Mouse (Mus musculus) C2C12 (cell line): Measurements from ENCODE around the gene Rsl24d1.

Experiments
- CEBPB ChIP-seq: IDR thresholded peaks from one replicate; pipeline ENCODE4 v1.6.1; 2011; ENCODE audit warnings: low read depth, mild to moderate bottlenecking, control low read depth, moderate library complexity
- CTCF ChIP-seq: IDR thresholded peaks from one replicate; pipeline ENCODE4 v1.5.1; 2011; ENCODE audit not compliant: control insufficient read depth, insufficient read depth, insufficient read length
- FOSL1 ChIP-seq: IDR thresholded peaks from one replicate; pipeline ENCODE4 v1.8.0; 2011; ENCODE audit warnings: mild to moderate bottlenecking, low read length; ENCODE audit not compliant: poor library complexity, insufficient read depth, severe bottlenecking
- MAX ChIP-seq: IDR thresholded peaks from one replicate; pipeline ENCODE4 v1.6.1; 2011; ENCODE audit warnings: mild to moderate bottlenecking, control low read depth
- MYOD1 ChIP-seq: IDR thresholded peaks from one replicate; pipeline ENCODE4 v1.6.1; 2011; ENCODE audit warnings: low read depth; ENCODE audit not compliant: control insufficient read depth, insufficient read length
- MYOG ChIP-seq: IDR thresholded peaks from one replicate; pipeline ENCODE4 v1.6.1; 2011; ENCODE audit not compliant: control insufficient read depth, insufficient read length; ENCODE audit errors: extremely low read depth
- USF1 ChIP-seq: IDR thresholded peaks from one replicate; pipeline ENCODE4 v1.6.1; 2011; ENCODE audit warnings: low read depth, mild to moderate bottlenecking, control low read depth, moderate library complexity

DNA sequence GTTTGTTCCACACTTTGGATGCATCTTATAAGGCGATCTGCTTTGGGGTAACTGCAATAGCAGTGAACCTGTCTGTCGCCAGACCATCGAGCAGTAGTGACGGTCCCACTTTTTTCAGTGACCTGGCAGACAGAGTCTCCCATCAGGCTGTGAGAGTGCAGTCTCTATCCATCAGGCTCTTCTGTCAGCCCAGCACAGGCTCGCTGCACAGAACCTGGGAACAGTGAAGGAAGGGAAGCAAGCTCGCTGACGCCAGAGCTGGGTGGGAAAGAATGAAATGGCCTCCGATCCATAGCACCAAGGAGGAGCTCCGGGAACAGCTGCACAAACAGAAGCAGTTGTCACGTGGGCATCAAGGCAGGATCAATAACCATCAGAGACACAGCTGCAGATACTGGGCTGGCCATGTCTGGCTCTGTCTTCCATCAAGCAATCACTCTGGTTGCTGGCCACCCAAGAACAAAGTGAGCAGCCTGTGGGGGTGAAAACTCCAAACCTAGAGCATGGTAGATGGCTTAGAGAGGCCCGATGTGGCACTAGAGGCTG is 24.2 kb downstream of the Rsl24d1 start:
- TF ChIP-seq CTCF (no peak), USF1 (no peak), MAX (no peak), FOSL1 (no peak), MYOD1 (no peak), MYOG (no peak), CEBPB (no peak)
